Mouse (Mus musculus) heart, postnatal 0 days (tissue): Measurements from ENCODE around the gene Cwc25.

Source experiments
- CTCF ChIP-seq: IDR thresholded peaks from 2 replicates; pipeline ENCODE4 v1.5.1; 2016; ENCODE audit warnings: antibody characterized with exemption, control low read depth, low read depth
- EP300 ChIP-seq: IDR thresholded peaks from 2 replicates; pipeline ENCODE4 v1.6.1; 2016; ENCODE audit warnings: antibody characterized with exemption, low read depth

DNA sequence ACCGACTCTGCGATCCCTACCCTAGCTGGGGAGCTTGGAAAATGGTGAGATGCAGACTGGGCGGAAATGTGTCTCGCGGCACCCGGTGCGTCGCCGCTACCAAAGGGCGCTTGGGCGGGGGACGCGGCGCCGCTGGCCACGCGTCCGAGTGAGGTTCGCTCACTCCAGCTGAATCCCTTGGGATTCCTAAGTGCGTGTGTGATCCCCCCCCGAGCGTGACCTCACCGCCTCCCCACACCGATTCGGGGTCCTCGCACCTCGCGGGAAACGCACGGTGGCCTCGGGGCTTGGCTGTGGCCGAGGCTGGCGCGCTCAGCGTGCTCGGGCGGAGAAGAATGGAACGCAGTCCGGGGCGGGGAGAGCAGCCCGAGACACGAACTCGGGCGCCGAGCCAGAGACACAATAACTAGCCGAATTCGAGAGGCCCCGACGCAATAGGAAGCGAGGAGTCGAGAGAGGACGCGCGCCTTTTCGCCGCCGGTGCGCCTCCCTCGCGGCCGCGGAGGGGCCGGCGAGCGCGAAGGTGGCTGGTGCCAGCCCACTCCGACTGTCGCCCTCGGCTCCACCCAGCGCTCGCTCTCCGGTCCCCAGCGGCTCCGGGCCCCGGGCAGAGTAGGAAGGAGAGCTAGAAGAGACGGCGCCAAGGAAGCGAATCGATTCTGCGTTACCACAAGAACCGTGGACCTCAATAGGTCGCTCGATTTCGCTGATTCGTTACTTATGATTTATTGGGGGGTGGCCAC, 66.2 kb downstream of the Cwc25 start, which contains the start of gene Pcgf2:
- no peak for TF ChIP-seq CTCF
- no peak for TF ChIP-seq EP300
